17 mouse cellular contexts compared by ENCODE assay signal in the genomic region with DNA sequence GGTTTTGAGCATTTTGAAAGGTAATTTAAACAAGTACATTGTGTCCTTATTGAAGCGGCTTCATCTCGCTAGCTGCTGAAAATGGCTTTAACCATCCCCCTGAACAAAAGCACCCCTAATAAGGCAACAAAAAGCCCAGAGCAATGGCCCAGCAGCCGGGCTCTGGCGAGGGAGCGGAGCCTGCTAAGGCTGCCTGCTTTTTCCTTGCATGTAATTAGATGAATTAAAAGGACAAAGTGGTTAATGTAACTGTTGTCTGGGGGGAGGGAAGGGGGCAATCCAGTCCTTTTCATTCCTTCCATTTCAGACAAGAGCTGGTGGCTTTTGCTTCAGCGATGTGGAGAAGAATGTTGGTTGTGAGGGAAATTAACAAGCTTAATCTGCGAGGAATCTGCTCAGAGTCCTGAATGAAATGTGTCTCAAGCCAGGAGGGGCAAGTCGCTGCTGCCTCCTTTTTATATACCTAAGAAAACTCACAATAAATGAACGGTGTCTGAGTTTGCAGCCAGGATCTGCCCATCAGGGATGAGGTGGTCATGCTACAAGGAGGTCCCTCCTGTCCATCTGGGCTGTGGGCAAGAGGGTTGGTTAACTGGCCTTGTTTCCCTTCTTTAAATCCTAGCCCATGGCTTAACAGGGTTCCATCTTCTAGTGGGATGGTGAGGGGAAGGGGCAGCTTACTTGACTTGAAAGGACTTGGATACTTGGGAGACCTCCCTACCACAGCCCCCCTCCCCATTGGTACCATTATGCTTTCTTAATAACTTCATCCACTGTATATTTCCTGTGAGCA.
DNase-seq lines count a peak whose midpoint lies in the region; ATAC-seq lines count a peak whose summit lies in the region.
"Had no signal": no experiment of that assay in that cellular context is flagged by ENCODE, and none has a peak within 500 bp of the region (broad histone marks: within the 10 kb centered on the region; RNA-seq: fewer than 3 reads in every experiment).

No protein-coding gene starts in this region.

- DNase-seq in heart, adult 11 months: peak; percentile 62
- DNase-seq in hindbrain, embryonic 14.5 days (ENCODE audit: low spot score): no peak
- no peak for DNase-seq in layer of hippocampus, adult 11-12 months (ENCODE audit: low spot score)
- DNase-seq in cerebellum, adult 9-10 months: no peak
- DNase-seq in urinary bladder, adult 2 months (ENCODE audit: low spot score): no peak
- no peak for DNase-seq in thymus, postnatal 14 days
- DNase-seq: adrenal gland, postnatal 36 days; cerebellum, adult 2 months; lung, adult 2 months; right cerebral cortex, postnatal 4 days had no signal

- H3K9ac ChIP-seq in heart, embryonic 11.5 days (ENCODE audit: low read depth, low read length): no peak overlapping the region
- peak overlapping the region; percentile 37; the same call in 1 of the 2 replicates for H3K9ac ChIP-seq in hindbrain, embryonic 14.5 days
- H3K9ac ChIP-seq in midbrain, embryonic 13.5 days (replicated peaks): no peak overlapping the region; the same call in 1 of the 2 replicates
- H3K9ac ChIP-seq: heart, embryonic 12.5 days; limb, embryonic 13.5 days had no signal

- H3K27me3 ChIP-seq in heart, embryonic 11.5 days (ENCODE audit: control insufficient read depth, insufficient read depth, low read length): 0 out of 2 replicates have a peak, but pooled peaks cover 3% of the 10 kb centered on the region
- H3K27me3 ChIP-seq in hindbrain, embryonic 14.5 days (ENCODE audit: control insufficient read depth, insufficient read depth, low read length): peaks cover 11% of the 10 kb centered on the region
- H3K27me3 ChIP-seq in midbrain, embryonic 13.5 days: peaks cover 43% of the 10 kb centered on the region
- H3K27me3 ChIP-seq: megakaryocyte, embryonic 14.5 days had no signal

- H3K4me2 ChIP-seq in heart, embryonic 11.5 days: no peak overlapping the region
- H3K4me2 ChIP-seq in hindbrain, embryonic 14.5 days (replicated peaks): peak overlapping the region; percentile 25
- H3K4me2 ChIP-seq in midbrain, embryonic 13.5 days (replicated peaks): peak overlapping the region; percentile 18
- H3K4me2 ChIP-seq: heart, embryonic 12.5 days; limb, embryonic 13.5 days had no signal

- H3K4me3 ChIP-seq in heart, embryonic 11.5 days (ENCODE audit: low read depth, low read length): no peak overlapping the region
- no peak overlapping the region for H3K4me3 ChIP-seq in hindbrain, embryonic 14.5 days (replicated peaks; ENCODE audit: low read length)
- no peak overlapping the region for H3K4me3 ChIP-seq in midbrain, embryonic 13.5 days (replicated peaks)
- H3K4me3 ChIP-seq: heart, embryonic 12.5 days; limb, embryonic 13.5 days; megakaryocyte, embryonic 14.5 days had no signal

- no peak overlapping the region for H3K27ac ChIP-seq in heart, embryonic 11.5 days (ENCODE audit: low read depth, low read length)
- no peak overlapping the region for H3K27ac ChIP-seq in hindbrain, embryonic 14.5 days
- H3K27ac ChIP-seq in midbrain, embryonic 13.5 days: no peak overlapping the region
- H3K27ac ChIP-seq: limb, embryonic 13.5 days; stomach, postnatal 0 days had no signal

- H3K9me3 ChIP-seq in heart, embryonic 11.5 days (replicated peaks; ENCODE audit: control insufficient read depth, low read length): no peaks in the 10 kb centered on the region
- H3K9me3 ChIP-seq in hindbrain, embryonic 14.5 days (ENCODE audit: control insufficient read depth, low read length): no peaks in the 10 kb centered on the region
- no peaks in the 10 kb centered on the region for H3K9me3 ChIP-seq in midbrain, embryonic 13.5 days
- H3K9me3 ChIP-seq: heart, embryonic 12.5 days; limb, embryonic 13.5 days; megakaryocyte, embryonic 14.5 days had no signal

- ATAC-seq in heart, embryonic 11.5 days (replicated peaks; ENCODE audit: insufficient number of reproducible peaks, low FRiP score, low TSS enrichment): no peak
- ATAC-seq in hindbrain, embryonic 14.5 days (ENCODE audit: low FRiP score): no peak
- peak; percentile 62; the same call in 1 of the 2 replicates for ATAC-seq in midbrain, embryonic 13.5 days
- ATAC-seq: intestine, embryonic 16.5 days had no signal

- H3K4me1 ChIP-seq in heart, embryonic 11.5 days (ENCODE audit: control insufficient read depth, insufficient read depth, low read length): no peaks in the 10 kb centered on the region
- H3K4me1 ChIP-seq in hindbrain, embryonic 14.5 days (replicated peaks; ENCODE audit: control insufficient read depth, insufficient read depth, low read length): peaks cover 9% of the 10 kb centered on the region; the same call in 1 of the 2 replicates
- peaks cover 19% of the 10 kb centered on the region for H3K4me1 ChIP-seq in midbrain, embryonic 13.5 days (replicated peaks)
- H3K4me1 ChIP-seq: heart, embryonic 12.5 days; megakaryocyte, embryonic 14.5 days had no signal

- no peaks in the 10 kb centered on the region for H3K36me3 ChIP-seq in heart, embryonic 11.5 days (ENCODE audit: control insufficient read depth, insufficient read depth, low read length)
- no peaks in the 10 kb centered on the region for H3K36me3 ChIP-seq in hindbrain, embryonic 14.5 days (replicated peaks; ENCODE audit: control insufficient read depth, insufficient read depth)
- no peaks in the 10 kb centered on the region for H3K36me3 ChIP-seq in midbrain, embryonic 13.5 days
- H3K36me3 ChIP-seq: heart, embryonic 12.5 days; limb, embryonic 13.5 days had no signal

- WGBS in heart, embryonic 11.5 days (ENCODE audit: insufficient replicate concordance): 46% methylated on average over 9 of the region's 9 CpGs
- 11% methylated on average over 9 of the region's 9 CpGs for WGBS in hindbrain, embryonic 14.5 days
- 6% methylated on average over 9 of the region's 9 CpGs for WGBS in midbrain, embryonic 13.5 days
